Mouse (Mus musculus) lung, embryonic 16.5 days (tissue): Measurements from ENCODE around the gene Actr1b. TPM values are rescaled to one million over a fixed set of nuclear protein-coding genes. Genes with fewer than 3 reads are reported as not detected.

Source experiments
- ATAC-seq: fragments of 200-750 bp; cut with Nextera tagmentation; 2 replicates; pipeline ENCODE4 v1.8.0; 2017; ENCODE audit warnings: low read depth, mild to moderate bottlenecking, moderate library complexity
- H3K27ac ChIP-seq: fragments of 300-500 bp; sonication (generic); 2 replicates; pipeline ENCODE4 v1.5.1; 2014; ENCODE audit warnings: mild to moderate bottlenecking, control low read depth, low read length
- H3K27me3 ChIP-seq: fragments of 300-500 bp; sonication (generic); 2 replicates; pipeline ENCODE4 v1.6.1; 2014; ENCODE audit warnings: low read depth, low read length, mixed read lengths; ENCODE audit not compliant: control insufficient read depth, insufficient read depth
- H3K36me3 ChIP-seq: fragments of 300-500 bp; sonication (generic); 2 replicates; pipeline ENCODE4 v1.6.1; 2014; ENCODE audit warnings: low read length; ENCODE audit not compliant: control insufficient read depth, insufficient read depth
- H3K4me1 ChIP-seq: fragments of 300-500 bp; sonication (generic); replicated peaks from 2 replicates; pipeline ENCODE4 v1.6.1; 2014; ENCODE audit warnings: low read length, mixed read lengths; ENCODE audit not compliant: control insufficient read depth, insufficient read depth
- H3K4me2 ChIP-seq: fragments of 300-500 bp; sonication (generic); 2 replicates; pipeline ENCODE4 v1.6.1; 2014; ENCODE audit warnings: low read depth, low read length, control low read depth
- H3K4me3 ChIP-seq: fragments of 300-500 bp; sonication (generic); 2 replicates; pipeline ENCODE4 v1.5.1; 2014; ENCODE audit warnings: mild to moderate bottlenecking, low read length, control low read depth
- H3K9ac ChIP-seq: fragments of 300-500 bp; sonication (generic); 2 replicates; pipeline ENCODE4 v1.6.1; 2014; ENCODE audit warnings: low read length, control low read depth
- H3K9me3 ChIP-seq: fragments of 300-500 bp; sonication (generic); 2 replicates; pipeline ENCODE4 v1.6.1; 2016; ENCODE audit warnings: low read length; ENCODE audit not compliant: control insufficient read depth
- WGBS: fragments of 180-500 bp; shearing (Covaris S2); extraction: QIAGEN DNeasy Blood & Tissue Kit; methylation state at CpG from one replicate; pipeline ENCODE4 v1.1.7; 2014; 5-methylcytosine and 5-hydroxymethylcytosine counted together
- polyA plus RNA-seq: library from polyadenylated mRNA; unstranded; fragments of >200 nt; fragmentation: Nextera tagmentation; extraction: Ambion mirVana; gene quantifications from 2 replicates; pipeline ENCODE4 v1.2.1, GENCODE M21; 2015

Actr1b gene
- polyA plus RNA-seq, 1 experiment from 2014 or later: 93.1 TPM

DNA sequence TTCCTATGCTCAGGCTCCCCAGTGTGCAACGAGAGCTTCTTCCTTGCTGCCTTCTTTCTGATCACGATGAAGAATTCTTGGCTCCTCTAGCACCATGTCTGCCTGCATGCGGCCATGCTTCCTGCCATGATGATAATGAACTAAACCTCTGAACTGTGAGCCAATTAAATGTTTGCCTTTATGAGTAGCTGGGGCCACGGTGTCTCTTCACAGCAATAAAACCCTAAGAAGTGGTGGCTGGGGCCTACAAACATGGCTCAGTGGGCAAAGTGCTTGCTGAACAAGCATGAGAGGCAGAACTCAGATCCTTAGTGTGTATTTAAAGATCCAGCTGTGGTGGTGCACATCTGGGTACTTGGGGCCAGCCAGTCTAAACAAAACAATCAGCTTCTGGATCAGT, 48.3 kb downstream of the Actr1b start:
- H3K27ac ChIP-seq: no peak overlapping the region
- no peak overlapping the region for H3K9ac ChIP-seq
- ATAC-seq: no peak

DNA sequence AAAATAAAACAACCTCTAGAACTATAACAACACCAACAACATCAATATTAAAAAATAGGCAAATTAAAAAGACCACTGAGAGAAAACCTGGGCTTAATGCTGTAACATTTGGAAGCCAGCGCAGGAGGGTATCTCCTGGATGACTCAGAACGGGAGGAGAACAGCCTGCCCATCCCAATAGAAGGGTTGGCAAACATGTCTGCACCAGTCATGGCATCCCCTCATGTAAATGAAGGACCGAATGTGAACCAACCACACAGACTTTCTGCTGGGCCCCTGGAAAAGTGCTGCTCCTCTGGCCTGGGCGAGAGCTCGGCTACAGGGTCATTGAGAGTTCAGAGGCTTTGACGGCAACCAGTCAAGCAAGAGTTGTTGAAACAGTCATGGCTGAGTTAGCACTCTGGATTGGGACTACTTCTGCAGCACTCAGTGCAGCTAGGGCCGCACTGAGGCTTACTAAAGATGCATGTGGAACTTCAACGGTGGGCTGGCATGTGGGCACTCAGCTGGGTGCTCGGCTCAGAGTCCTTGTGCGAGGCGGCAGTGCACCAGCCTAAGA, 49.0 kb downstream of the Actr1b start:
- ATAC-seq: 0 out of 2 replicates have a peak, but pooled peaks have one; percentile 15

More for the DNA sequence above, 48.3 kb downstream of the Actr1b start:
- Histone ChIP-seq H3K36me3 (no peaks in the 10 kb centered on the region), H3K4me1 (peaks cover 4% of the 10 kb centered on the region; the same call in 1 of the 2 replicates), H3K9me3 (no peaks in the 10 kb centered on the region), H3K4me3 (no peak overlapping the region), H3K27me3 (no peaks in the 10 kb centered on the region), H3K4me2 (no peak overlapping the region)
- WGBS: 52% methylated on average over 4 of the region's 4 CpGs

DNA sequence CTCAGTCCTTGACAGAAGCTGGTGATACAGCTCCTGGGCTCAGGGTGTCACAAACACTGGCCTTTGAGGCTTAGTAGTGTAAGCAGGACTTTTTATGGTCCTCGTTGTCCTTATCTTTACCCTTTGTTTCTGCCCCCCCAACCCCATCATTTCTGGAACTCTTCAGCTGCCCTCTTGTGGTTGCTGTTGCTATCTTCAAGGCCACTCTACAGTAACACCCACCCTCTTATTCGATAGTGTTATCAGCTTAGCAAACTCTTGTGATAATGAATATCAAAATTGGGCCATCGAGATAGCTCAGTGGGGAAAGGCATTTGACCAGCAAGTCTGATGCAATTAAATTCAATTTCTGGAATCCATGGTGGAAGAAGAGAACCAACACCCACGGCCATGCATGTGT, 49.8 kb downstream of the Actr1b start:
- no peak overlapping the region for H3K9ac ChIP-seq
- 44% methylated on average over 4 of the region's 4 CpGs for WGBS

More for the DNA sequence above, 49.0 kb downstream of the Actr1b start:
- no peaks in the 10 kb centered on the region for H3K36me3 ChIP-seq
- H3K9me3 ChIP-seq: no peaks in the 10 kb centered on the region
- H3K27me3 ChIP-seq: no peaks in the 10 kb centered on the region
- peaks cover 4% of the 10 kb centered on the region; the same call in 1 of the 2 replicates for H3K4me1 ChIP-seq
- H3K9ac ChIP-seq: no peak overlapping the region
- H3K4me2 ChIP-seq: no peak overlapping the region
- no peak overlapping the region for H3K4me3 ChIP-seq
- WGBS: 60% methylated on average over 11 of the region's 11 CpGs
- no peak overlapping the region for H3K27ac ChIP-seq

DNA sequence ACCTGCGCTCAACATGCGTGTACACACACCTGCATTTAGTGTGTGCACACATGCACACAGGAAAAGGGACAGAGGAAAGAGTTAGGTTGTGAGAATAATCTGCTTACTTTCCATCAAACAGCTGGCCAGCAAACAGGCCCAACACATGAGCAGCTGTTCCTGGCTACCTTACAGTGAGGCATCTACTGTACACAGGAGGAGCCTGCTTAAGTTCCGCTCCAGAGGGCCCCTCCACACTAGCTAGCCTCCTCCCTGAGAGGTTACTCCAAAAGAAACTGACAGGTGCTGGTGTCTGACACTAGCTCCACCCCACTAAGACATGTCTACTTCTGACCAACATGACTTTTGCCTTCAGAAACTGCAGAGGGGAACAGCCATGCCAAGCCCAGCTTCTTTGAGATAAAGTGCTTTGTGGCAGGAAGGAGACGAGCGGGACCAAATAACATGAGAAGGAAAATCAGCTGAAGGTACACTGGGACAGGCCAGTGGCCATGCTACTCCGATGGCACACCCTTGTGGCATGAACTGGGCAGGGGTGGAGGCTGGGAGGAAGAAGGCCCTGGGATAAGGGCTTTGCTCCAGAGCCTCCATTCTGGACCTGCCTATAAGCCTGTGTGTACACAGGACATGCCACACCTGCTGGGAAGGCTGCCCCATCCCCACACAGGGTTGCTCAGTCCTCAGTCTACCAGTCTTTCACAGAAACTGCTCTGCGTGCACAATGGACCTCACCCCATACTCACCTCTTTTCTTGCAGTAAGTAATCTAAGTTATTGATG, 55.4 kb downstream of the Actr1b start:
- no peak for ATAC-seq
- H3K9me3 ChIP-seq: no peaks in the 10 kb centered on the region
- H3K9ac ChIP-seq: no peak overlapping the region
- no peak overlapping the region for H3K4me3 ChIP-seq
- no peak overlapping the region for H3K27ac ChIP-seq
- H3K27me3 ChIP-seq: no peaks in the 10 kb centered on the region
- 64% methylated on average over 7 of the region's 7 CpGs for WGBS
- H3K4me2 ChIP-seq: no peak overlapping the region
- no peaks in the 10 kb centered on the region for H3K4me1 ChIP-seq
- H3K36me3 ChIP-seq: no peaks in the 10 kb centered on the region

More for the DNA sequence above, 49.8 kb downstream of the Actr1b start:
- Histone ChIP-seq H3K4me1 (peaks cover 4% of the 10 kb centered on the region; the same call in 1 of the 2 replicates), H3K27me3 (no peaks in the 10 kb centered on the region), H3K4me3 (no peak overlapping the region), H3K4me2 (no peak overlapping the region), H3K36me3 (no peaks in the 10 kb centered on the region), H3K27ac (no peak overlapping the region), H3K9me3 (no peaks in the 10 kb centered on the region)
- no peak for ATAC-seq

GRCm38 (mm10) chr1:36657658-36658415, 56.4 kb downstream of the Actr1b start:
- H3K4me1 ChIP-seq: no peaks in the 10 kb centered on the region
- no peak overlapping the region for H3K9ac ChIP-seq
- H3K4me3 ChIP-seq: no peak overlapping the region
- no peaks in the 10 kb centered on the region for H3K9me3 ChIP-seq
- no peak for ATAC-seq
- no peaks in the 10 kb centered on the region for H3K27me3 ChIP-seq
- H3K27ac ChIP-seq: no peak overlapping the region
- H3K36me3 ChIP-seq: no peaks in the 10 kb centered on the region
- H3K4me2 ChIP-seq: no peak overlapping the region
- WGBS: 75% methylated on average over 4 of the region's 4 CpGs

DNA sequence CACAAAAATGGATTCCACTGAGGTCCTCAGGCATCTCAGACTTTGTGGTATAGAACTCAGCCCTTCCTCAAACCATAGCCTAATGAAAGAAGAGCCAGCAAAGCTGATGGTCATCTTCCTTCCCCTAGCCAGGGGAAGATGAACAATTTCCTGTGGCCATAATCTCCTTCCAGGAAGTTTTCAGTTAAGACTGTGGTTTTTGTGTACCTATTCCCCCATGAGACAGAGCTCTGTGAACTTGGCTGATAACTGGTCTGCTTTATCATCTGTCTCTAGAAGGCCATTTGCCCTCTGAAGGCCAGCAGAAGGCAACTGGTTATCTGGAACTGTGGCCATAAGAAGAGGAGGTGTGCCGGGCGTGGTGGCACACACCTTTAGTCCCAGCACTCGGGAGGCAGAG, 58.0 kb downstream of the Actr1b start:
- H3K27me3 ChIP-seq: no peaks in the 10 kb centered on the region
- no peaks in the 10 kb centered on the region for H3K9me3 ChIP-seq
- no peak overlapping the region for H3K9ac ChIP-seq
- H3K4me1 ChIP-seq: no peaks in the 10 kb centered on the region
- no peak overlapping the region for H3K4me2 ChIP-seq
- WGBS: 75% methylated on average over 3 of the region's 3 CpGs
- ATAC-seq: no peak
- no peak overlapping the region for H3K4me3 ChIP-seq
- no peaks in the 10 kb centered on the region for H3K36me3 ChIP-seq
- no peak overlapping the region for H3K27ac ChIP-seq

DNA sequence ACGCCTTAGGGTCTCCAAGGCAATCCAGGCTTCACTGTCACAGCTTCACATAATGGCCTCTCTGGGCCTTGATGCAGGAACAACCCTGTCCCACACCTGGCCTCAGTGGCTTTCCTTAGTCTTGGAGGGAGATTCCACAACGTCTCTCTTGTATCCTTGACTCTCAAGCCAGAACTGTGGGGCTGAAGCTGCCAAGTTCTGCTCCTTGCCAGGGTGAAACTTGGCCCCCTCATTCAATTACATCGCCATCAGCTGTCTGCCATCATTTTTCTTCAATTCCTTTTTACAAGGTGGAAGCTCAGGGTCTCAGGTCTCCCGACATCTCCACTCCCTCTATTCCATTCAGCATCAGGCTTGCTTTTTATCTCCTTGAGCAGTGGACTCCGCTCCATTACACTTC, 59.2 kb downstream of the Actr1b start:
- Histone ChIP-seq H3K9ac (no peak overlapping the region), H3K4me1 (no peaks in the 10 kb centered on the region), H3K4me3 (no peak overlapping the region), H3K27ac (no peak overlapping the region), H3K9me3 (no peaks in the 10 kb centered on the region), H3K36me3 (no peaks in the 10 kb centered on the region), H3K4me2 (no peak overlapping the region), H3K27me3 (no peaks in the 10 kb centered on the region)
- no peak for ATAC-seq
- WGBS: 83% methylated on average over 5 of the region's 5 CpGs
